Mouse (Mus musculus) T-helper 17 cell (primary cell): ENCODE measurements around the gene Gm6096.

Source experiments
- in situ Hi-C, 2 experiments: fragments of 300-600 bp; cut with MboI, MseI; formaldehyde crosslinking; loops; 1 replicate in 1 of 2; 2 replicates in 1 of 2; pipeline ENCODE4 v1.15.1; 2025; ENCODE audit warnings: high pct_unique_total_duplicates in 2 of 2

Gm6096 gene

DNA sequence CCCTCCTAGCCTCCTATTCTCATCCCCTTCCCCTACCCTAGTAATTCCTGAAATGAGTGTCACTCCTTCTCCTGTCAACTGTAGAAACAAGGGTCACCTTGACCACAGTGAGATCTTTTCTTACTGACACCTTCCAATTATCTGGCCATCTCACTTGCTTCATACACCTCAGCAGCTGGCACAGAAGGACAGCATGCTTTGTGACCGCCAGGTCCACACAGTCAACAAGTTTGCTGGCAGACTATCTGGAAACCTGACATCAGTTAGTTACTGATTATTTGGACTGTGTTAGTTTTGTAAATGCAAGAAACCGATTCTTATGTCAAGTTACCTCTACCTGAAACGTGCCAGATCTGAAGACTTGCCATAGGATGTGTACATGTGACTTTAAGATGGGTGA, 45.3 kb downstream of the Gm6096 start:
- in situ Hi-C loops, result loop anchor here in 1 of 2 experiments (10.0 kb wide), 1 partner anchor 831 kb away; no protein-coding TSS in a partner anchor

DNA sequence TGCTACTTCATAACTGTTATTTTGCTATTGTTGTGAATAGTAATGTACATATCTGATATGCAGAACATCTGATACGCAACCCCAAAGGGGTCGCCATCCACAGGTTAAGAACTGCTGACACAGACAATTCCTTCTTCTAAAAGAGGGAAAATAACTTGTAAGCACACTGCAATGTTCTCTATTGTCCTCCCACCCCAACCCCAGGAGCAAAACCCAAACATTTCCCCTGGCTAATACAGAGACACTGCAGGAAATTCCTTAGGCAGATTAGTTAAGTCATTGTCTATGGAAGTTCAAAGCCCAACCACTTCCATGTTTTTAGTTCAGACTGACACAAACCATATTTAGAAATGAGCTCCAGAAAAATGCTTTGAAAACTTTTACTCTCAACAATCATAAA, 48.0 kb downstream of the Gm6096 start:
- in situ Hi-C loops, result loop anchor here in 1 of 2 experiments (10.0 kb wide), 1 partner anchor 834 kb away; no protein-coding TSS in a partner anchor
